Mouse (Mus musculus) C2C12 (cell line): Measurements from ENCODE around the gene Dcun1d5.

Source experiments
- CEBPB ChIP-seq: IDR thresholded peaks from one replicate; pipeline ENCODE4 v1.6.1; 2011; ENCODE audit warnings: low read depth, mild to moderate bottlenecking, control low read depth, moderate library complexity
- CTCF ChIP-seq: IDR thresholded peaks from one replicate; pipeline ENCODE4 v1.5.1; 2011; ENCODE audit not compliant: control insufficient read depth, insufficient read depth, insufficient read length
- MAX ChIP-seq: IDR thresholded peaks from one replicate; pipeline ENCODE4 v1.6.1; 2011; ENCODE audit warnings: mild to moderate bottlenecking, control low read depth
- MYOD1 ChIP-seq: IDR thresholded peaks from one replicate; pipeline ENCODE4 v1.6.1; 2011; ENCODE audit warnings: low read depth; ENCODE audit not compliant: control insufficient read depth, insufficient read length
- MYOG ChIP-seq: IDR thresholded peaks from one replicate; pipeline ENCODE4 v1.6.1; 2011; ENCODE audit not compliant: control insufficient read depth, insufficient read length; ENCODE audit errors: extremely low read depth
- USF1 ChIP-seq: IDR thresholded peaks from one replicate; pipeline ENCODE4 v1.6.1; 2011; ENCODE audit warnings: low read depth, mild to moderate bottlenecking, control low read depth, moderate library complexity

GRCm38 (mm10) chr9:7167339-7167998 lies 16.9 kb upstream of the Dcun1d5 start:
- no peak for TF ChIP-seq CTCF
- no peak for TF ChIP-seq MYOG
- TF ChIP-seq MYOD1, result no peak
- no peak for TF ChIP-seq USF1
- no peak for TF ChIP-seq CEBPB
- no peak for TF ChIP-seq MAX
